Mouse (Mus musculus) limb, embryonic 14.5 days (tissue): ENCODE measurements at regions not wholly inside any gene's neighbourhood (a gene's known extent, or its start where the extent isn't known, plus 50 kb on each side); places are given as distances from the start of the nearest gene placed in this dataset.

ENCODE experiments used
- ATAC-seq: fragments of 200-750 bp; cut with Nextera tagmentation; 2 replicates; pipeline ENCODE4 v1.8.0; 2017; ENCODE audit warnings: low read depth, moderate number of reproducible peaks, moderate TSS enrichment; ENCODE audit not compliant: low FRiP score
- DNase-seq: peaks from one replicate; pipeline ENCODE4 v3.0.0-alpha.2; 2015; ENCODE audit warnings: low spot score
- H3K27ac ChIP-seq: fragments of 300-500 bp; sonication (generic); replicated peaks from 2 replicates; pipeline ENCODE4 v1.5.1; 2014; ENCODE audit warnings: low read depth, mild to moderate bottlenecking, low read length, moderate library complexity, mixed read lengths
- H3K27me3 ChIP-seq: fragments of 300-500 bp; sonication (generic); 2 replicates; pipeline ENCODE4 v1.6.1; 2014; ENCODE audit warnings: low read length, mixed read lengths; ENCODE audit not compliant: control insufficient read depth, insufficient read depth
- H3K36me3 ChIP-seq: fragments of 300-500 bp; sonication (generic); 2 replicates; pipeline ENCODE4 v1.6.1; 2014; ENCODE audit warnings: mild to moderate bottlenecking, low read length, moderate library complexity, mixed read lengths; ENCODE audit not compliant: control insufficient read depth, insufficient read depth
- H3K4me1 ChIP-seq: fragments of 300-500 bp; sonication (generic); 2 replicates; pipeline ENCODE4 v1.6.1; 2014; ENCODE audit warnings: antibody characterized with exemption, low read length, mixed read lengths; ENCODE audit not compliant: control insufficient read depth, insufficient read depth
- H3K4me2 ChIP-seq: fragments of 300-500 bp; sonication (generic); replicated peaks from 2 replicates; pipeline ENCODE4 v1.6.1; 2014; ENCODE audit warnings: low read depth, mild to moderate bottlenecking, low read length, moderate library complexity; ENCODE audit not compliant: severe bottlenecking
- H3K4me3 ChIP-seq: fragments of 300-500 bp; sonication (generic); replicated peaks from 2 replicates; pipeline ENCODE4 v1.5.1; 2014; ENCODE audit warnings: low read length
- H3K9ac ChIP-seq: fragments of 300-500 bp; sonication (generic); 2 replicates; pipeline ENCODE4 v1.6.1; 2014; ENCODE audit warnings: mild to moderate bottlenecking, low read depth, low read length, moderate library complexity; ENCODE audit not compliant: severe bottlenecking
- H3K9me3 ChIP-seq: fragments of 300-500 bp; sonication (generic); 2 replicates; pipeline ENCODE4 v1.6.1; 2016; ENCODE audit warnings: low read length; ENCODE audit not compliant: control insufficient read depth
- POLR2A ChIP-seq: fragments of 200-500 bp; IDR thresholded peaks from 2 replicates; pipeline ENCODE4 v1.8.0; 2012; ENCODE audit warnings: inconsistent platforms, mild to moderate bottlenecking, moderate library complexity, borderline replicate concordance; ENCODE audit not compliant: insufficient read depth, insufficient read length; ENCODE audit errors: extremely low read depth
- WGBS: fragments of 180-500 bp; shearing (Covaris S2); extraction: QIAGEN DNeasy Blood & Tissue Kit; methylation state at CpG from one replicate; pipeline ENCODE4 v1.1.7; 2014; 5-methylcytosine and 5-hydroxymethylcytosine counted together

- H3K4me2 ChIP-seq: no peak overlapping the region; the same call in 1 of the 2 replicates
- 72% methylated on average over 9 of the region's 9 CpGs for WGBS
- H3K4me3 ChIP-seq: no peak overlapping the region
- H3K4me1 ChIP-seq: peaks cover 12% of the 10 kb centered on the region; the same call in 1 of the 2 replicates
- no peaks in the 10 kb centered on the region for H3K9me3 ChIP-seq
- H3K27me3 ChIP-seq: no peaks in the 10 kb centered on the region
- H3K27ac ChIP-seq: no peak overlapping the region
- TF ChIP-seq POLR2A: no peak
- no peak for ATAC-seq
- no peak overlapping the region for H3K9ac ChIP-seq
- no peak for DNase-seq
- no peaks in the 10 kb centered on the region for H3K36me3 ChIP-seq
These were observed 414.1 kb downstream of the Cd109 start for GRCm38 (mm10) chr9:79029456-79029855.

- Histone ChIP-seq H3K27me3 (no peaks in the 10 kb centered on the region), H3K4me3 (no peak overlapping the region), H3K9ac (no peak overlapping the region), H3K9me3 (no peaks in the 10 kb centered on the region), H3K4me2 (no peak overlapping the region), H3K36me3 (no peaks in the 10 kb centered on the region), H3K4me1 (no peaks in the 10 kb centered on the region), H3K27ac (no peak overlapping the region)
- no peak for DNase-seq
- no peak for TF ChIP-seq POLR2A
- WGBS: 74% methylated on average over 2 of the region's 2 CpGs
- no peak for ATAC-seq
These were observed 420.3 kb downstream of the Cd109 start for GRCm38 (mm10) chr9:79035677-79036076.

GRCm38 (mm10) chr9:79037054-79037453 is 421.7 kb downstream of the Cd109 start:
- H3K27ac ChIP-seq: no peak overlapping the region
- H3K9me3 ChIP-seq: no peaks in the 10 kb centered on the region
- no peak overlapping the region for H3K9ac ChIP-seq
- TF ChIP-seq POLR2A: no peak
- no peaks in the 10 kb centered on the region for H3K27me3 ChIP-seq
- H3K36me3 ChIP-seq: no peaks in the 10 kb centered on the region
- H3K4me2 ChIP-seq: no peak overlapping the region
- H3K4me1 ChIP-seq: no peaks in the 10 kb centered on the region
- ATAC-seq (no peak), DNase-seq (no peak)
- H3K4me3 ChIP-seq: no peak overlapping the region
- 61% methylated on average over 1 of the region's 1 CpGs for WGBS

GRCm38 (mm10) chr9:79038971-79039370 is 423.6 kb downstream of the Cd109 start:
- H3K9me3 ChIP-seq: no peaks in the 10 kb centered on the region
- H3K4me2 ChIP-seq: no peak overlapping the region
- DNase-seq: no peak
- no peak for ATAC-seq
- no peak overlapping the region for H3K4me3 ChIP-seq
- H3K36me3 ChIP-seq: no peaks in the 10 kb centered on the region
- 82% methylated on average over 4 of the region's 4 CpGs for WGBS
- no peaks in the 10 kb centered on the region for H3K27me3 ChIP-seq
- H3K27ac ChIP-seq: no peak overlapping the region
- no peaks in the 10 kb centered on the region for H3K4me1 ChIP-seq
- no peak overlapping the region for H3K9ac ChIP-seq
- TF ChIP-seq POLR2A: no peak

GRCm38 (mm10) chr9:79044344-79044743 is 429.0 kb downstream of the Cd109 start:
- H3K9me3 ChIP-seq: no peaks in the 10 kb centered on the region
- no peaks in the 10 kb centered on the region for H3K4me1 ChIP-seq
- H3K4me3 ChIP-seq: no peak overlapping the region
- H3K9ac ChIP-seq: no peak overlapping the region
- H3K27me3 ChIP-seq: no peaks in the 10 kb centered on the region
- DNase-seq: no peak
- 81% methylated on average over 1 of the region's 1 CpGs for WGBS
- no peak for ATAC-seq
- no peak for TF ChIP-seq POLR2A
- no peaks in the 10 kb centered on the region for H3K36me3 ChIP-seq
- H3K27ac ChIP-seq: no peak overlapping the region
- no peak overlapping the region for H3K4me2 ChIP-seq

- no peak for TF ChIP-seq POLR2A
- H3K36me3 ChIP-seq: no peaks in the 10 kb centered on the region
- no peaks in the 10 kb centered on the region for H3K4me1 ChIP-seq
- H3K4me2 ChIP-seq: no peak overlapping the region
- ATAC-seq: no peak
- H3K9me3 ChIP-seq: no peaks in the 10 kb centered on the region
- no peak overlapping the region for H3K27ac ChIP-seq
- H3K27me3 ChIP-seq: no peaks in the 10 kb centered on the region
- H3K4me3 ChIP-seq: no peak overlapping the region
- 9% methylated on average over 2 of the region's 2 CpGs for WGBS
- no peak overlapping the region for H3K9ac ChIP-seq
- DNase-seq: no peak
These were observed 430.0 kb downstream of the Cd109 start for GRCm38 (mm10) chr9:79045314-79045713.
